Mouse (Mus musculus) hindbrain, embryonic 13.5 days (tissue): ENCODE measurements around the gene Megf9. TPM values are rescaled to one million over a fixed set of nuclear protein-coding genes. Genes with fewer than 3 reads are reported as not detected.

Source experiments
- ATAC-seq: fragments of 200-750 bp; cut with Nextera tagmentation; 2 replicates; pipeline ENCODE4 v1.8.0; 2017; ENCODE audit warnings: moderate TSS enrichment; ENCODE audit not compliant: low FRiP score
- H3K27ac ChIP-seq: fragments of 300-500 bp; sonication (generic); 2 replicates; pipeline ENCODE4 v1.5.1; 2015; ENCODE audit warnings: inconsistent platforms, mild to moderate bottlenecking, moderate library complexity
- H3K27me3 ChIP-seq: fragments of 300-500 bp; sonication (generic); 2 replicates; pipeline ENCODE4 v1.6.1; 2015; ENCODE audit warnings: mild to moderate bottlenecking, inconsistent platforms
- H3K36me3 ChIP-seq: fragments of 300-500 bp; sonication (generic); 2 replicates; pipeline ENCODE4 v1.6.1; 2015; ENCODE audit warnings: mild to moderate bottlenecking, inconsistent platforms
- H3K4me1 ChIP-seq: fragments of 300-500 bp; sonication (generic); replicated peaks from 2 replicates; pipeline ENCODE4 v1.6.1; 2015; ENCODE audit warnings: inconsistent platforms
- H3K4me2 ChIP-seq: fragments of 300-500 bp; sonication (generic); 2 replicates; pipeline ENCODE4 v1.6.1; 2015; ENCODE audit warnings: inconsistent platforms, mild to moderate bottlenecking, moderate library complexity
- H3K4me3 ChIP-seq: fragments of 300-500 bp; sonication (generic); 2 replicates; pipeline ENCODE4 v1.5.1; 2015; ENCODE audit warnings: mild to moderate bottlenecking, inconsistent platforms
- H3K9ac ChIP-seq: fragments of 300-500 bp; sonication (generic); 2 replicates; pipeline ENCODE4 v1.6.1; 2015; ENCODE audit warnings: mild to moderate bottlenecking, inconsistent platforms
- H3K9me3 ChIP-seq: fragments of 300-500 bp; sonication (generic); 2 replicates; pipeline ENCODE4 v1.6.1; 2016; ENCODE audit warnings: inconsistent platforms
- WGBS: fragments of 180-500 bp; shearing (Covaris S2); methylation state at CpG from one replicate; pipeline ENCODE4 v1.1.7; 2015; 5-methylcytosine and 5-hydroxymethylcytosine counted together
- polyA plus RNA-seq: library from polyadenylated mRNA; unstranded; fragments of >200 nt; fragmentation: Nextera tagmentation; extraction: Ambion mirVana; gene quantifications from 2 replicates; pipeline ENCODE4 v1.2.1, GENCODE M21; 2015

Gene Megf9
- polyA plus RNA-seq, 1 experiment from 2014 or later: 32.1 TPM

DNA sequence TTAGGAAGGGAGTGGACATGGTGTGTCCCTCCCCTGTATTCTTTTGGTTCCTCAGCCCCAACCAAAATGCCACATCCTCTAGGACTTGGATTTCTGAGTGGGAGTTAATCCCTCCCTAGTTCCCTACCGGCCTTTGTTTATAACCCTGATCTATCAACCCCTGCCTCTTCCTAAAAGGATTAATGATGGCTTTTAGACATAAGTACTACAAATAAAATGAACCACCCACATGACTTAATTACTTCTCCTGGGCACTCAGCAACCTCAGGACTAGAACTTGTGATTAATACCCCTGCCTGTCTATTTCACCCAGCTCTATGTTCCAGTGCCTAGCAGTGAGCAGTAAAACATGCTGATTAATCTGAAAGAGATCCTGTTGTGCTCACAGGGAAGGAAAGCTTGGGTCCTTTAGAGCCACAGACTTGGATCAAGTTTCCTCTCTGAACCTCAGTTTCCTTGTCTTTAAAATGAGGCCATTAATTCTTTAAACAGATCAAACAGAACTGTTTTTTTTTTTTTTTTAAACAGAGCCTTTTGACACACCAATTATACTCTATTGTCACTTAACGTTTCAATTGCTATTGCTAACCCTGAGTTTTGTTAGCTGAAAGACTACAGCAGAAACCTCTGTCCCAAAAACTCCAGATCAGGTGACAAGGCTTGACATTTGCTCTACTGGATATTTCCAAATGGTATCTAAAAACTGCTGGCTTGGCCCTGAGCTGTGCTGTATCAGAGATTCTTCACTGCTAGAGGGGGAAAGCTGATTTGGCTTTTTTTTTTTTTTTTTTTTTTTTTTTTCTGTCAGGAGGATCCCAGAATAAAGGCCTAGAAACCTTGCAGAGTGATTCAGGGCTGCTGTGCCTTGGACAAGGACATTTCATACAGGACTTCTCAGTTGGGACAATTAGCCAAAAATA, 2.1 kb upstream of the Megf9 start:
- no peak overlapping the region for H3K27ac ChIP-seq
- H3K4me3 ChIP-seq: no peak overlapping the region
- H3K9ac ChIP-seq: no peak overlapping the region
- ATAC-seq: no peak
- H3K27me3 ChIP-seq: no peaks in the 10 kb centered on the region
- WGBS: 9% methylated on average over 2 of the region's 2 CpGs
- 0 out of 2 replicates have a peak overlapping the region, but pooled peaks have one; percentile 13 for H3K4me2 ChIP-seq
- H3K9me3 ChIP-seq: no peaks in the 10 kb centered on the region
- no peaks in the 10 kb centered on the region for H3K36me3 ChIP-seq
- H3K4me1 ChIP-seq: peaks cover 29% of the 10 kb centered on the region

DNA sequence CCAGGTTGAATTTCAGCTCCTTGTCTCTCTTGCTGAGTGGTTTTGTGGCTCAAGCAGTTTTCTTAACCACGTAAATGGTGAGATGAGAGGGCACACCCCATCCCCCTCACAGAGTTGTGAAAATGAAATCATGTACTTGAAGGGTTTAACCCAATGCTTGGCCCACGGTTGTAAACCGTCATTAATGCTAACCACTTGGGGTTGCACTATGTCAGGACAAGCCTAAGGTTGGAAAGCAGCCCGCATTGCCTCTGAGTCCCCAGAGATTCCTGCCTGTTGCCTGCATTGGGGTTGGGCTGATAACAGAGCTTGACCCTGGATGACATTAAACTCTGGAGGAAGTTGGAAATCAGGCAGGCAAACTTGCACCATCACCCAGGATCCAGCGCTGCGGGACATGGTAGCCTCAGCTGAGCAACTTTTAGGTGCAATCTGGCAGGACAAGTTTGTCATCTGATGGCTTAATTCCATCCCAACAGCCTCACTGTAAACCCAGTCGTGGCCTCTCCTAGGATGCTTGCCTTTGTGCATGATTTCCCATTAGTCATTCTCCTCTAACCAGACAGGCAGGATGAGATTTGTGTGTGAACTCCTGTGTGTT, 1.0 kb upstream of the Megf9 start:
- no peaks in the 10 kb centered on the region for H3K9me3 ChIP-seq
- peak overlapping the region; percentile 94 for H3K4me3 ChIP-seq
- H3K4me2 ChIP-seq: peak overlapping the region; percentile 78
- no peaks in the 10 kb centered on the region for H3K36me3 ChIP-seq
- peaks cover 37% of the 10 kb centered on the region for H3K4me1 ChIP-seq
- H3K27ac ChIP-seq: peak overlapping the region; percentile 100
- peak; percentile 1 for ATAC-seq
- H3K27me3 ChIP-seq: no peaks in the 10 kb centered on the region
- WGBS: 11% methylated on average over 7 of the region's 7 CpGs
- peak overlapping the region; percentile 96 for H3K9ac ChIP-seq

DNA sequence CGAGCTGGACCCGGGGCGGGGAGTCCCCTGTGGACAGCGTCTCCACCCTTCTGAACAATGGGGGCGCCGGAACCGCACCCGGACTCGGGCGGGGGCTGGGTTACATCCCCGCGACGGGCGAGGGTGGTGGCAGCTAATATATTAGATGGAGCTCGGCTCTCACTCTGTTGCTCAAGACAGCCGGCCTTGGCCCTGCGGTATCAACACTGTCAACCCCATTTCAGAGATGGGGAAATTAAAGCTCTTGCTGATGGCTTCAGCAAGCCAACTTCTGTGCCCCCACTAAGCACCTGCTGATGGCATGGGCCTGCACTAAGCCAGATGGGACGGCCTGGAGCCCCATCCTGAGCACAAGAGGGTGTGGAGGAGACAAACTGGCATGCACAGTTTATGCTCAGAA, 494 bp upstream of the Megf9 start:
- Histone ChIP-seq H3K36me3 (no peaks in the 10 kb centered on the region), H3K4me1 (peaks cover 41% of the 10 kb centered on the region), H3K4me3 (peak overlapping the region; percentile 94), H3K4me2 (peak overlapping the region; percentile 78), H3K27ac (peak overlapping the region; percentile 100), H3K27me3 (no peaks in the 10 kb centered on the region), H3K9me3 (no peaks in the 10 kb centered on the region), H3K9ac (peak overlapping the region; percentile 96)
- WGBS: under 1% methylated on average over 18 of the region's 18 CpGs
- ATAC-seq: peak; percentile 83

DNA sequence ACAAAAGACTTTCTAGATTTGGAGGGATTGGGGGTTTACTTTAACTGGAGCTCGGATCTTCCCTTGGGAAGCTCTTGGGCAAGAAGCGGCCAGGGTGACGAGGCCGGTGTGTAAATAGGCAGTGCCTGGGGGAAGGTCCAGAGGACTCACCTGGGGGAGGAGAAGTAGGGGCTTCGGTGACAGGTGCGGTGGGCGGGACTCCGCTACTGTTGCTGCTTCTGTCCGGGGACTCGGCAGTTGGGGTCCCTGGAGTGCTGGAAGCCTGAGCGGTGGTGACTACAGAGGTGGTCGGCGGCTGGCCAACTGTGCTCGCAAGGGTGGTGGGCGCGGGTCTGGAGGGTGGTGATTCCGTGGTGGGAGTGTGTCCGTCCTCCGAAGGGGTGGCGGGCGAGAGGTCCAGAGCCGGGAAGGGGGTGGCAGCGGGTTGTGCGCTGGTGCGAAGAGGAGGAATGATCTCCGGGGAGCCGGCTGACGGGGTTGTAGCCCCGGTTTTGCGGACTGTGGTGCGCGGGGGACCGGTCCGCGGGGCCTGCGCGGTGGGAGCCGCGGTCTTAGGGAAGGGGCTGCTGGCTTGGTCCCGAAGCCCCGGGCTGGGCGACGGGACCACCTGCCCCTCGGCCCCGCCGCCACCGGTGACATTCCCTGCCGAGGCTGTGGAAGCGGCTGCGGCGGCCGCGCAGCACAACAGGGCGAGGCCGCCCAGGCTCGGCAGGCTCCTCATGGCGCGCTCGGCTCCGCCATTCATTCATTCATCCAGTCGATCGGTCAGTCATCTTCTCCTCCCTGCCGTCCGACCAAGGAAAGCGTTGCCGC, 511 bp downstream of the Megf9 start:
- WGBS: under 1% methylated on average over 51 of the region's 66 CpGs

DNA sequence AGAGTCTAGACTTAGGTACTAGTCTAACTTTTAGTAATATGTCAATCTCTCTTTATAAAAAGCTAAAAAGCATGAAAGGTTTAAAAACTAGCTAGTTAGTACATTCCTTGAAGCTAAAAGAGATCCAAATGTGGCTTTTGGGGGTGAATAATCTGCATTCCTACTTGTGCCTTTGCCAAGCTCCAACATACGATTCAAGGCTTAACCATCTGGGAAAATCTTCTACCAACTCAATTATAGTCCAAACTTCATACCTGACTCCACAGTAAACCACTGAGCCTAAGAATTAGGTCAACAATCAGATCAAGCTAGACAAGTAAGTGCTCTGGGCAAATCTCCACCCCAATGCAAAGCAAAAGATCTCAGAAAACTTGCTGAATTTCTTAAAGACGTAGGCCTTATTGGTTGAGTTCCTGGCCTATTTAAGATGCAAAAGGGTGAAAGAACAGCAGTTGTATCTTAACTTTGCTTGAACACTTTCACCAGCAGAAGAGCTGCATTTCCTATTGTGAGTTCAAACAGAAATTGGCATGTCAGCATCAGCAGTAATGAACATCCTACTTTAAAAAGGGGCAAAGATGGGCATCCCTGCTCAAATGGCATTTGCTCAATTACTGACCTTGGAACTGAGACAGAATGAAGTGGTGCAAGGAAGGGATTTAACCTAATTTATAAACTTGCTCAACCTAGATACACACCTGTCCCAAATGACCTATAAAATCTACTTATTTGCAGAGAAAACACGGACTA, 1.6 kb downstream of the Megf9 start:
- H3K4me3 ChIP-seq: peak overlapping the region; percentile 94
- H3K27ac ChIP-seq: no peak overlapping the region
- H3K36me3 ChIP-seq: no peaks in the 10 kb centered on the region
- peaks cover 60% of the 10 kb centered on the region for H3K4me1 ChIP-seq
- WGBS: 30% methylated on average over 3 of the region's 3 CpGs
- H3K4me2 ChIP-seq: peak overlapping the region; percentile 91
- H3K9ac ChIP-seq: peak overlapping the region; percentile 99
- H3K27me3 ChIP-seq: no peaks in the 10 kb centered on the region
- ATAC-seq: no peak
- H3K9me3 ChIP-seq: no peaks in the 10 kb centered on the region

More for the DNA sequence above, 511 bp downstream of the Megf9 start:
- Histone ChIP-seq H3K27ac (peak overlapping the region; percentile 100), H3K9me3 (no peaks in the 10 kb centered on the region), H3K4me2 (peak overlapping the region; percentile 91), H3K4me3 (peak overlapping the region; percentile 94), H3K4me1 (peaks cover 50% of the 10 kb centered on the region), H3K9ac (peak overlapping the region; percentile 99), H3K36me3 (no peaks in the 10 kb centered on the region), H3K27me3 (no peaks in the 10 kb centered on the region)
- peak; percentile 69 for ATAC-seq

DNA sequence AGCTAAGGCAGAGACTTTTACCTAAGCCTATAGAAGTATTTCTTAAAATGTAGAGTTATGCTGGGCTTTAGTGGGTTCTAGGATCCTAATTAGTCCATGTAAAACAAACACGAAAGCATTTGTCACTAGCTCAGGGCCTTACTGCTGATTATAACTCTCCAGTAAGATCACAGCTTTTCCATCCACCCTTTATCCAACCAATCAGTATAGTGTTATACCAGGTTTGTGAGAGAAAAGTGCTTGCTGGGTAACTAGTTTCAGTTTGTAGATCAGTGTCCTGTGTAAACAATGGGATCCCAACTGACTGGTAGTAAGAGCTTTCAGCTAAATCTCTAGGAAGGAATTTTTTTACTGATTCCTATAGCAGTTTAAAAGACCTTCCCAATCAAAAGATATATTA, 3.8 kb downstream of the Megf9 start:
- Histone ChIP-seq H3K4me2 (peak overlapping the region; percentile 57), H3K36me3 (no peaks in the 10 kb centered on the region), H3K27ac (no peak overlapping the region), H3K27me3 (no peaks in the 10 kb centered on the region), H3K9me3 (no peaks in the 10 kb centered on the region), H3K9ac (peak overlapping the region; percentile 39; the same call in 1 of the 2 replicates), H3K4me1 (peaks cover 55% of the 10 kb centered on the region), H3K4me3 (peak overlapping the region; percentile 24)
- WGBS: 86% methylated on average over 1 of the region's 1 CpGs
- no peak for ATAC-seq

DNA sequence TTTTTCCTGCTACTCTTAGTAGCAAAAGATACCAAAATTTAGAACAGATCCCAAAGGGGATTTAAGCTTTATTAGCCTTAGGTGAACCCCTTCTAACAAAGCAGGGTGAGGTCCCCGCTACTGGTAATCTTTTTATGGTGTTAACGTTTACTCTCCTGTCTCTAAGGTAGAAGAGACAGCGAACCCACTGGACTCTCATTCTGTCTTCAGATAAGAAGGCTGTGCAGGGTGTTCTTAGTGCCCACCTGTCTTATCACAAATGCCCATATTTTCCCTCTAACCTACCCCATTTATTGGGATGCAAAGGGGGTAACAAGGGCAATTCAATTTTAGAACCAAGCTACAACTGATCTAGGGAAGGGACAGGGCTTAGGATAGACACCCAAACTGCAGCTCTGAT, 6.2 kb downstream of the Megf9 start:
- Histone ChIP-seq H3K4me3 (no peak overlapping the region), H3K27me3 (no peaks in the 10 kb centered on the region), H3K36me3 (no peaks in the 10 kb centered on the region), H3K4me2 (peak overlapping the region; percentile 30), H3K4me1 (peaks cover 47% of the 10 kb centered on the region), H3K9ac (no peak overlapping the region), H3K27ac (no peak overlapping the region), H3K9me3 (no peaks in the 10 kb centered on the region)
- WGBS: 82% methylated on average over 3 of the region's 3 CpGs
- ATAC-seq: no peak

DNA sequence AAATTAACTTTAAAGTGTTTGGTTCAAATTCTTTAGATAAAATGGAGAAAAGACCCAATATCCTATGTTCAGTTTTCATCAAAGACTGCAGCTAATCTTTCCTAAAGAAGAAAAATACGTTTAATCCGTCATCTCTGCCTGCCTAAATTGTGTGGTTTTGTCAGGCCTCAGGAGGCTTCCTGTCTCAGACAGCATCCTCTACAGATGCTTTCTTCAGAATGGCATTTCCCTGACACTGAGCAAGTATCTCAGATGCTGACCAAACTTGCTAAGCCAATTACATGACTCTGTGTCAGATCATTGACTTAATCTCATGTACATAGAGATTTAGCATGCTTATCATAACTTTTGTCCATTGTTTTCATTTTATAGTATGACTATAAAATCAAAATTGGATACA, 11.4 kb downstream of the Megf9 start:
- WGBS: 70% methylated on average over 2 of the region's 2 CpGs
- H3K9me3 ChIP-seq: no peaks in the 10 kb centered on the region

DNA sequence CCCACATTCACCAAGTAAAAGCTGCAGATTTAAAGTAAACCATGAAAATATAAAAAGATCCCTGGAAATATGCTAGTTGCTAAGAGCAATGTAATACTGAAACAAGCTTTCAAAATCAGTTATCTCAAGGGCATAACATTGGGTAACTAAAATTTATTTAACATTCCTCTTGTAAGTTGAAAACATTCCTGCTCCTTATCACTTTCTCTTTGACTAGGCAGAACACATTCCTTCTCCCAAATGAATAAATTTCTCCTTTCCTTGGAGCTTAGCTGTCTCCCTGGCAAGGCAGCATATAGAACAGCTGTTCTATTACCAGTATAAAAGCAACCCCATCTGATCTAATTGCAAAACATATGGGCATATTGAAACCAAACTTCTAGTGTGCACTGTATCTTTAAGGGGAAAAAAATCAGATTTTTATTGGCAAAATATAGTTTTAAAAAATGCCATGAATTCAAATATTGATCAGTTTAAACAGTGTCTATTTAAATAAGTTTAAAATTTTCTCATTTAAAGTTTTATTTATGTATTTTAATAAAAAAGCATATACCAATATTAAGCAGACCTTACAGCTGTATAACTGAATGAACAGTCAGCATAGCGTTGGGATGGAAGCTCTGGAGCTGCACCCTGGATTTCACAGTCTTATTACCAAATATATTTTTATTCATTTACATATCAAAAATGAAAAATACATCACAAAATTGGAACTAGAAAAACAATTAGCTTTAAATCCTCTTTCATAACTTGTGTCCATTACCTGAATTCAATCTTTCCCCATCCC, 13.1 kb downstream of the Megf9 start:
- Histone ChIP-seq H3K27ac (no peak overlapping the region), H3K4me1 (peaks cover 13% of the 10 kb centered on the region), H3K4me2 (no peak overlapping the region), H3K4me3 (no peak overlapping the region), H3K27me3 (no peaks in the 10 kb centered on the region), H3K9ac (no peak overlapping the region), H3K9me3 (no peaks in the 10 kb centered on the region), H3K36me3 (no peaks in the 10 kb centered on the region)
- WGBS: 89% methylated on average over 1 of the region's 1 CpGs
- ATAC-seq: no peak

More for the DNA sequence above, 11.4 kb downstream of the Megf9 start:
- H3K4me2 ChIP-seq: no peak overlapping the region
- peaks cover 18% of the 10 kb centered on the region for H3K4me1 ChIP-seq
- no peaks in the 10 kb centered on the region for H3K36me3 ChIP-seq
- no peak overlapping the region for H3K4me3 ChIP-seq
- ATAC-seq: no peak
- H3K9ac ChIP-seq: no peak overlapping the region
- H3K27me3 ChIP-seq: no peaks in the 10 kb centered on the region
- H3K27ac ChIP-seq: no peak overlapping the region

DNA sequence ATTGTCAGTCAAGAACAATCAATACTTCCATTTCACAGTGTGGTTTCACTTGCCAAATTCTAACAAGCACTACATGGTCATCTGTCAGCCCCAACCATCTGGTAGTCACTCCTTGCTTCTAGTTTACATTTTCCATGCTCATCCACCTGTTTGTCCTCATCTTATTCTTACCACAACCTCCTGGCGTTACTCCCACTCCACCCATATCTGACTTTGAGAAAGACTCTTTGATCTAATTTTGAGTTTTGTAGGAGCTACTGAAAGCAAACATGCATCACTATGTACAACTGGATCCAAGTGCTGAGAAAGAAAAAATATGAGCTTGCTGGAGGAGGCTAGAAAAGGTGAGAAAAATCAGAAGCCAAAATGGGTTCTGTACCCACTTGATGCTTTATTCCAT, 17.1 kb downstream of the Megf9 start:
- no peak for ATAC-seq
- WGBS: 86% methylated on average over 1 of the region's 1 CpGs
- H3K4me2 ChIP-seq: no peak overlapping the region

DNA sequence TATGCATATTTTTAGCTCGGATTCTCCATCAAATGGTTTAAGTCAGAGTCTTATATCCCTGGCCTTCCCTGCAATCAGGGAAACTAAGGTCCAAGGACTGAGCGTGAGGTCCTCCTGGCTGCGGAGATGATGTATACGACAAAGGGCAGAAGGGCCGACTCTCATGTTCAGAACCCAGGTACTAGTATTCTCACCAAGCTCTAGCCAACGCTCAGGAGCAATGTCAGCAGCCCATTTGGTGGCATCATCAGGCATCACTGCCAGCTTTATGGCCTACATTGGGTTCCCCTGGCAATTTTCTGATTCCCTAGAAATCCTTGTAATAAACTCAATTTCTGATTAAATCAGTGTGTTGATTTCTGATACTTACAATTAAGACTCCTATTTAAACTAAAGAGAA, 18.5 kb downstream of the Megf9 start:
- Histone ChIP-seq H3K27me3 (no peaks in the 10 kb centered on the region), H3K9me3 (no peaks in the 10 kb centered on the region), H3K27ac (no peak overlapping the region), H3K4me2 (no peak overlapping the region), H3K4me3 (no peak overlapping the region), H3K36me3 (no peaks in the 10 kb centered on the region), H3K9ac (no peak overlapping the region), H3K4me1 (peaks cover 8% of the 10 kb centered on the region)
- WGBS: 93% methylated on average over 6 of the region's 6 CpGs
- no peak for ATAC-seq

More for the DNA sequence above, 17.1 kb downstream of the Megf9 start:
- H3K4me3 ChIP-seq: no peak overlapping the region
- H3K9ac ChIP-seq: no peak overlapping the region
- no peak overlapping the region for H3K27ac ChIP-seq
- no peaks in the 10 kb centered on the region for H3K9me3 ChIP-seq
- peaks cover 13% of the 10 kb centered on the region for H3K4me1 ChIP-seq
- H3K27me3 ChIP-seq: no peaks in the 10 kb centered on the region
- H3K36me3 ChIP-seq: no peaks in the 10 kb centered on the region
